Mouse (Mus musculus) heart, adult 2 months (tissue): ENCODE measurements at regions not wholly inside any gene's neighbourhood (a gene's known extent, or its start where the extent isn't known, plus 50 kb on each side); places are given as distances from the start of the nearest gene placed in this dataset.

Source experiments
- CTCF ChIP-seq: fragments of 200-600 bp; IDR thresholded peaks from 2 replicates; pipeline ENCODE4 v1.8.1; 2022; ENCODE audit warnings: antibody characterized with exemption, mild to moderate bottlenecking, moderate library complexity
- EP300 ChIP-seq: fragments of 200-500 bp; IDR thresholded peaks from 2 replicates; pipeline ENCODE4 v1.6.1; 2011; ENCODE audit warnings: low read depth, low read length, control low read depth; ENCODE audit not compliant: insufficient read depth

DNA sequence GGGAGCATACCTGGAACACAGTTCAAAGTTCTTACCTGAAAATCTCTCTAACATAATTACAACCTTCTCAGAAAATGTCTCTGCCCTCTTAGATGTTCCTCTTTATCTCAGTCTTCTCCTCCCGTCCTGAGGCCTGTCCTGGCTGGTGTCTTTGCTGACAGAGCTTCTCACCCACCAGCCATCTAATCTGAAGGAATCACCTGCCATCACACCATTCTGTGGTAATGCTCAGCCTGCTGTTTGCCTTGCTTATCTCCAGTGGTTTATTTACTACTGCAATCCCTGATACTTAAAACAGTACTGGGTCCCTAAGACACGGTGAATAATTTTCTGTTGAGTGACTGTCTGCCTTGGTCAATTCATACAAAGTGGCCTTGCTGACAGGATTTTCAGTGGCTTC lies 317.8 kb upstream of the Hnrnpa3 start:
- TF ChIP-seq CTCF (no peak), EP300 (no peak)
